Mouse (Mus musculus) heart, adult 9 months (tissue): ENCODE measurements at regions not wholly inside any gene's neighbourhood (a gene's known extent, or its start where the extent isn't known, plus 50 kb on each side); places are given as distances from the start of the nearest gene placed in this dataset.

ENCODE experiments used
- DNase-seq, 2 experiments: peaks; one replicate each; pipeline ENCODE4 v3.0.0; 2022; ENCODE audit warnings: low spot score in 2 of 2

GRCm38 (mm10) chr6:81173018-81173417, 750.5 kb upstream of the Gcfc2 start:
- DNase-seq, result no peak

GRCm38 (mm10) chr6:81190218-81190617, 733.3 kb upstream of the Gcfc2 start:
- no peak for DNase-seq

- peak in 1 of 2 experiments; percentile 2 for DNase-seq
Measured at GRCm38 (mm10) chr6:81210521-81210920, 712.9 kb upstream of the Gcfc2 start.

GRCm38 (mm10) chr6:81230747-81231146, 692.7 kb upstream of the Gcfc2 start:
- DNase-seq, result peak; percentile 11 to 13

- DNase-seq, result no peak
Measured at GRCm38 (mm10) chr6:81259878-81260277, 663.6 kb upstream of the Gcfc2 start.
